Mouse (Mus musculus) liver, embryonic 13.5 days (tissue): Measurements from ENCODE around the gene Arhgef19. TPM values are rescaled to one million over a fixed set of nuclear protein-coding genes. Genes with fewer than 3 reads are reported as not detected.

Experiments
- ATAC-seq: fragments of 200-750 bp; cut with Nextera tagmentation; 2 replicates; pipeline ENCODE4 v1.8.0; 2017; ENCODE audit warnings: low read depth, mild to moderate bottlenecking, moderate number of reproducible peaks, moderate library complexity
- DNase-seq: peaks from one replicate; pipeline ENCODE4 v3.0.0; 2022
- H3K27ac ChIP-seq: fragments of 300-500 bp; sonication (generic); 2 replicates; pipeline ENCODE4 v1.5.1; 2015; ENCODE audit warnings: moderate library complexity, mild to moderate bottlenecking, inconsistent platforms
- H3K27me3 ChIP-seq: fragments of 300-500 bp; sonication (generic); 2 replicates; pipeline ENCODE4 v1.6.1; 2015; ENCODE audit warnings: mild to moderate bottlenecking, inconsistent platforms
- H3K36me3 ChIP-seq: fragments of 300-500 bp; sonication (generic); 2 replicates; pipeline ENCODE4 v1.6.1; 2015; ENCODE audit warnings: mild to moderate bottlenecking, inconsistent platforms
- H3K4me1 ChIP-seq: fragments of 300-500 bp; sonication (generic); replicated peaks from 2 replicates; pipeline ENCODE4 v1.6.1; 2015; ENCODE audit warnings: inconsistent platforms
- H3K4me2 ChIP-seq: fragments of 300-500 bp; sonication (generic); 2 replicates; pipeline ENCODE4 v1.6.1; 2015; ENCODE audit warnings: inconsistent platforms, mild to moderate bottlenecking, moderate library complexity
- H3K4me3 ChIP-seq: fragments of 300-500 bp; sonication (generic); replicated peaks from 2 replicates; pipeline ENCODE4 v1.5.1; 2015; ENCODE audit warnings: mild to moderate bottlenecking, inconsistent platforms
- H3K9ac ChIP-seq: fragments of 300-500 bp; sonication (generic); 2 replicates; pipeline ENCODE4 v1.6.1; 2015; ENCODE audit warnings: mild to moderate bottlenecking, inconsistent platforms
- H3K9me3 ChIP-seq: fragments of 300-500 bp; sonication (generic); replicated peaks from 2 replicates; pipeline ENCODE4 v1.6.1; 2016; ENCODE audit warnings: inconsistent platforms
- WGBS: fragments of 180-500 bp; shearing (Covaris S2); methylation state at CpG from one replicate; pipeline ENCODE4 v1.1.7; 2015; ENCODE audit not compliant: insufficient replicate concordance; 5-methylcytosine and 5-hydroxymethylcytosine counted together
- polyA plus RNA-seq: library from polyadenylated mRNA; unstranded; fragments of >200 nt; fragmentation: Nextera tagmentation; extraction: Ambion mirVana; gene quantifications from 2 replicates; pipeline ENCODE4 v1.2.1, GENCODE M21; 2015

The Arhgef19 gene
- polyA plus RNA-seq, 1 experiment from 2014 or later: 1.0 TPM

DNA sequence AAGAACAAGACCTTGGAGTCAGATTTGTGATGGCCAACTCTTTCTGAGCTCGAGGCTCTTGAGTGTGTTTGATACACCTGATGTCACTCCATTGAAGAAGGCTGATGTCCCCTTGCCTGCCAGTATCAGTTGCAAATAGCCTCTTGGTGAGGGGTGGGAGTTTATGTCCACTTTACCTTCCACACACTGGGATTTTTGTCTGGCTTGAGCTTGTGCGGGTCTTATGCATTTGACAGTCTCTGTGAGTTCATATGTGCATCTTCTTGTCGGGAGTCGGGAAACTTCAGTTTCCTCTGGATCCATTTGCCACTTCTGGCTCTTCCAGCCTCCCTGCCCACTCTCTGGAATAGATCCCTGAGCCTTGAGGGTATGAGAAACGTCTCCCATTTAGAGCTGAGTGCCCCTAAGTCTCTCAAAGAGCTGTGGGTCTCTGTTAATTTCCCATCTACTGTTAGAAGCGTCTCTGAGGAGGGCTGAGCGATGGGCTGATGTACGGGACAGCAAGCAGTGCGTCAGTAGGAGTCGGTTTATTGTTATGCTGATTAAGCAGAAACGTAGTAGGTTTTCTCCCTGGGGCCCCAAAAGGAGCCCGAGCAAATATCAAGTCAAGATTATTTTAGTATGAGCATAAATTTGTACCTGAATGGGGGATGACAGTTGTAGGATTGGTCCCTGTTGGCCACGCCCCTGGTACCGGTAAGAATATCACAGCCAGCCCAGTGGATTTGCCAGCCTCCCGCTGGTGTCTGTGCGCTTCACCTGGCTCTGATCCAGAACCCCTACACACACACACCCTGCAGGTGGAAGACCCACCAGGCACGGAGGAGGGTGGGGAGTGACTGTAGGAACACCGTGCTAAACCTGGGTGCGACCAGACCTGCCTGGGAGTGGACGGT is 559 bp upstream of the Arhgef19 start:
- Histone ChIP-seq H3K9ac (no peak overlapping the region), H3K9me3 (no peaks in the 10 kb centered on the region), H3K4me2 (peak overlapping the region; percentile 67), H3K27ac (no peak overlapping the region), H3K36me3 (no peaks in the 10 kb centered on the region), H3K27me3 (peaks cover 87% of the 10 kb centered on the region), H3K4me3 (peak overlapping the region; percentile 40), H3K4me1 (peaks cover 29% of the 10 kb centered on the region)
- WGBS: 6% methylated on average over 20 of the region's 20 CpGs
- ATAC-seq: no peak
- DNase-seq: no peak

DNA sequence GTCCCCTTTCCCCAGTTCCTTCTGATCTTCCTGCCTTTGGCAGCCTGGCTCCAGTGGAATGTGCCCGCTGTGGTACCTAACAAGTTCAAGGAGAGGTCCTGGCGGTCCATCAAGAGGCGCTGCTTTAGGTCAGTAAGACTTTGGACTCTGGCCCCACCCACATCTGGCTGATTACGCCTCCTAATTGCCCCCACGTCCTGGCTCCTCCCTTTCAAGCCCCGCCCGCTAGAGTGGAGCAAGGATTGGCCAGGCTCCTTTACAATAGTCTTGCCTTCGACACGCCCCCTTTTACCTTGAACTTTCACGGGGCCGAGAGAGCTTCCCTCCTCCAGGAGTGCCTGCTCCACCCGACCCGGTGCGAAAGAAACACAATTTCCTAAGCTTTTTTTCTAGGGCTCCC is 1.3 kb downstream of the Arhgef19 start:
- Histone ChIP-seq H3K27me3 (peaks cover 96% of the 10 kb centered on the region), H3K4me3 (peak overlapping the region; percentile 8; the same call in 1 of the 2 replicates), H3K9ac (no peak overlapping the region), H3K4me1 (peaks cover 29% of the 10 kb centered on the region), H3K4me2 (peak overlapping the region; percentile 67), H3K27ac (no peak overlapping the region), H3K9me3 (no peaks in the 10 kb centered on the region), H3K36me3 (no peaks in the 10 kb centered on the region)
- WGBS: under 1% methylated on average over 14 of the region's 14 CpGs
- ATAC-seq (peak; percentile 49; the same call in 1 of the 2 replicates), DNase-seq (no peak)

DNA sequence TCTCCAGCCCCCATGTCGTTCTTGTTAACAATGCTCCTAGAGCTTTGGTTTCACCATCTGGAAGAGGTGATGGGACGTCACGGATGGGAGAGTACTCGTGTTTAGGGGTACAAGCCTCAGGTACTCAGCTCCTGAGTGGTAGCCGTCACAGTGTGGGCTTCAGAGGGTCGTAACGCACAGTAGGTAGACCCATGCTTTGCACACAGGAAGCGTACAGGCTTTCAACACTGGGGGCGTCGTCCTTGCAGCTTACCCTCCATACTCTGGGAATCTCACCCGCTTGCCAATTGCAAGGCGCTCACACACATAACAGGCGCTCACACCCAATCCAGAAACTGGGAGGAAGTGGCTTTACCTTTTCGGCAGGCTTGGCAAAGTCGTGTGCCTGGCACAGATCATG is 2.6 kb downstream of the Arhgef19 start:
- Histone ChIP-seq H3K36me3 (no peaks in the 10 kb centered on the region), H3K27ac (no peak overlapping the region), H3K9ac (no peak overlapping the region), H3K9me3 (no peaks in the 10 kb centered on the region), H3K4me1 (peaks cover 30% of the 10 kb centered on the region), H3K4me2 (no peak overlapping the region), H3K4me3 (no peak overlapping the region), H3K27me3 (peaks cover 98% of the 10 kb centered on the region)
- ATAC-seq (no peak), DNase-seq (no peak)
- WGBS: 26% methylated on average over 15 of the region's 15 CpGs

DNA sequence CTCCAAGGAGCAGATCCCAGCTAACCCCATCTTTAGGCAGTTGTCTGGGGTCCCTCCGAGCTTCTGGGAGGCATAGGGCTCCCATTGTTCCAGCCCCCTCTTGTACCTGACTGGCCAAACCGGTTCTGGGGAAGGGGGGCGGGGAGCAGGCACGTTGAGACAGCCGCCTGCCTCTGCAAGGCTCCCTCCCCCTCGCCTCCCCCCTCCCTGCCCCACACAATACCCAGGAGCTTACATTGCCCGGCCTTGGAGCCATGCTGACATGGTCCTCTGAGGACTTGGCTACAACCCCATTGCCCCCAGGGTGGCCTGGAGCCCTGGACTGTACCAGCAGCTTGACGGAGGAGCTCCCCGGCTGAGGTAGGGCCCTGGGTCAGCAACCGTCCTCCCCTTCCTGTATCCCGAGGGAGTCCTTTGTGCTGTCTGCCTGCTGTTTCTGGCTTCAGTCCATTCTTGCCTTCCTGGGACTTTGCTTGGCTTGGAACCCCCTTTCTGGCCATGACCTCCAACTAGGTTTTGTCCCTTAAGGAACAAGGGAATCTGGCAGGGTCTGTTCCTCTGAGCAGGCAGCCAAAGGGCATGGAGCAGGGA is 3.4 kb downstream of the Arhgef19 start:
- Histone ChIP-seq H3K27ac (no peak overlapping the region), H3K36me3 (no peaks in the 10 kb centered on the region), H3K9ac (no peak overlapping the region), H3K27me3 (peaks cover 99% of the 10 kb centered on the region), H3K4me3 (no peak overlapping the region), H3K9me3 (no peaks in the 10 kb centered on the region), H3K4me1 (peaks cover 39% of the 10 kb centered on the region), H3K4me2 (no peak overlapping the region)
- ATAC-seq (no peak), DNase-seq (no peak)
- WGBS: 5% methylated on average over 11 of the region's 11 CpGs

DNA sequence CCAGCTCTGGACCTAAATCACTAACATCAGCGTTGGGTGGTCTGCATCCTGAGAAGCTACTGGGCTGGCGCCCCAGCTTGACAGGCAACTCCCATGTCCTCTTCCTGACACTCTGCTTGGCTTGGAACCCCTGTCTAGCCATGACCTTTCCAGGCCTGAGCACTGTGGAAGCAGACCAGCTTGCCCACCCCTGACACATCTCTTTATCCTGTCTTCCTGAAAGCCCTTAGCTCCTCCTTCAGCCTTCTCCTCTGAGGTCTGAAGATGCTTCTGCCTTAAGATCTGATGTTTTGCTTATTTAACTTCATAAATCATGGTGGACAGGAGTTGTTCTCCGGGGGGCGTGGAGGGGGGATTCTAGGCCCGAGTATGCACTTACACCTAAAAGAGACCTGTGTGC is 4.3 kb downstream of the Arhgef19 start:
- H3K36me3 ChIP-seq: no peaks in the 10 kb centered on the region

DNA sequence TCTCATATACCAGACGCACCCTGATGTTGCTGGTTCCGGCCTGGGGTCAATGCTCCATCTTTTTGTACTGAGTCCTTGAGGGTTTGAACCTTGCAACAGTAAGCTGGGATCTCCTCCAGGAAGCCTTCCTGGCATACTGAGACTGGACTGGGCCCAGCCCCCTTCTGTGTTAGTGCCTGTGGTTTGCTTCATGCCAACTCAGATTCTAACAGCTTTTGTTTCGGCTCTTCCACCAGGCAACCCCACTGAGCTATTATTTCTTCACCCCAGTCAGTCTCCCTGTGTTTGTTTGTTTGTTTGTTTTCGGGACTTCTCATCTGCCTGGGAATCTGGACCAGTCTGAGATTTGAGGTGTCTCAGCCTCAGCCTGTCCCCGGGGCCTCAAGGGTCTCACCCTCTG is 5.1 kb downstream of the Arhgef19 start:
- no peak overlapping the region for H3K4me3 ChIP-seq
- WGBS: 39% methylated on average over 5 of the region's 5 CpGs
- no peaks in the 10 kb centered on the region for H3K9me3 ChIP-seq
- DNase-seq (no peak), ATAC-seq (no peak)
- H3K36me3 ChIP-seq: no peaks in the 10 kb centered on the region
- H3K4me1 ChIP-seq: peaks cover 42% of the 10 kb centered on the region
- no peak overlapping the region for H3K27ac ChIP-seq
- no peak overlapping the region for H3K9ac ChIP-seq
- H3K27me3 ChIP-seq: peaks cover 100% of the 10 kb centered on the region
- no peak overlapping the region for H3K4me2 ChIP-seq

More for the DNA sequence above, 4.3 kb downstream of the Arhgef19 start:
- 38% methylated on average over 5 of the region's 5 CpGs for WGBS
- Histone ChIP-seq H3K27me3 (peaks cover 100% of the 10 kb centered on the region), H3K27ac (no peak overlapping the region), H3K9ac (no peak overlapping the region), H3K4me2 (no peak overlapping the region), H3K9me3 (no peaks in the 10 kb centered on the region), H3K4me3 (no peak overlapping the region), H3K4me1 (peaks cover 47% of the 10 kb centered on the region)
- no peak for DNase-seq
- ATAC-seq: no peak

DNA sequence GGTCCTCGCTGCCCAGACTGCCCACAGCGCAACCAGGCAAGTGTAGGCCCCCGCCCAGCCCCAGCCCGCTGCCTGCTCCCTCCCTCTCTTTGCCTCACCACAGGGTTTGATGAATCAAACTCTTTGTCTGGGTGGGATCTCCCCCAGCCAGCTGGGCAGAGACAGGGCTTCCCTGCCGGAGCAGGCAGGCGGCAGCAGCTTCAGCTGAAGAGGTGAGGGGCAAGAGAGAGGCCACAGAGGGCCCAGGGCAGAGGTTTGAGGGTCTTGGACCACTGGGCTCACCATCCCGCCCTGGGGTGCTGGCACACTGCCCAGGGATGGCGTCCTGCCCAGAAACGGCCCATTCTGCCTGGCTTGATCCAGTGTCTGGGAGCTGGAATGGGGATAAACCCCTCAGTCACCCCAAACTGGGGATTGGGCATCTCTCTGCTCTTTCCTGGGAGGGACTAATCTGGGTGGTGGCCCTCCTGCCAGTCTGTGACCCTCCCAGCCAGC is 5.7 kb downstream of the Arhgef19 start:
- Histone ChIP-seq H3K4me2 (no peak overlapping the region), H3K27me3 (peaks cover 99% of the 10 kb centered on the region), H3K27ac (no peak overlapping the region), H3K36me3 (no peaks in the 10 kb centered on the region), H3K4me3 (no peak overlapping the region), H3K9ac (no peak overlapping the region), H3K9me3 (no peaks in the 10 kb centered on the region), H3K4me1 (peaks cover 36% of the 10 kb centered on the region)
- no peak for ATAC-seq
- 39% methylated on average over 8 of the region's 9 CpGs for WGBS
- DNase-seq: no peak

DNA sequence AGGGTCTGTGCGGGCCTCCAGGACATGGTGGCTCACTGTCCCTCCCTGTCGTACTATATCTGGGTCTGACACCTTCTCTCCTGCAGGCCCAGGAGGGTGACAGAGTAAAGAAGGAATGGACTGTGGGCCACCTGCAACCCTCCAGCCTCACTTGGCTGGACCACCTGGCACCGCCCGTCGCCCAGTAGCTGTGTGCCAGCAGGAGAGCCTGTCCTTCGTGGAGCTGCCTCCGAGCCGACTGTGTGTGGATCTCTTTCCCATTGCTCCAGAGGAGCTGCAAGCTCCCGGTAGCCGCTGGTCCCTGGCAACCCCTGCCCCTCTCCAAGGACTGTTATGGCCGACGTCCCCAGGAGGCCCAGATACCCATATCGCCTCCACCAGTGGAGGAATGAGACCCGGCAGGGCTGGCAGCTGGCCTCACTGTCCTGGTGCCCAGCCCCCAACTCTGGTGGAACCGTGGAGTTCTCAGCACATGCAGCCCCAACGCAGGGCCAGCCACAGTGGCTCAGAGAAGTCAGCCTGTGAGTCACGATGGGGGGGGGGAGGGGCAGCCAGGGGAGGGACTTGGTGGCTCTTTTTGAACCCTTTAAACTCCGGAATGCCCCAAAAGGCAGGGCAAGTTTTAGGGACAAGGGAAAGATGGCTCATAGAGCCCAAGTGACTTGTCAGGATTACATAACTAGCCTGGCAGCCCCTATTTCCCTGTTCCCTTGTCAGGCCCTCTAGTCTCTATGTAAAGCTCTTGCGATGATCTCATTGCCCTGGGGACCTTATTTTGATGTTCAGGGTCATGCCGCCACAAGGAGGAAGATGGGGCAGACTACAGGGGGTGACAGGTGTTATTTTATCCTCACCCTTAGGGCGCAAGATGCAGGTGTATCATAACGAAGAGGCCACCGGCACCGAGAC is 7.0 kb downstream of the Arhgef19 start:
- H3K4me3 ChIP-seq: no peak overlapping the region
- no peaks in the 10 kb centered on the region for H3K36me3 ChIP-seq
- H3K9ac ChIP-seq: no peak overlapping the region
- peaks cover 99% of the 10 kb centered on the region for H3K27me3 ChIP-seq
- DNase-seq (no peak), ATAC-seq (no peak)
- 22% methylated on average over 24 of the region's 24 CpGs for WGBS
- no peak overlapping the region for H3K4me2 ChIP-seq
- H3K9me3 ChIP-seq: no peaks in the 10 kb centered on the region
- H3K27ac ChIP-seq: no peak overlapping the region
- peaks cover 26% of the 10 kb centered on the region for H3K4me1 ChIP-seq

DNA sequence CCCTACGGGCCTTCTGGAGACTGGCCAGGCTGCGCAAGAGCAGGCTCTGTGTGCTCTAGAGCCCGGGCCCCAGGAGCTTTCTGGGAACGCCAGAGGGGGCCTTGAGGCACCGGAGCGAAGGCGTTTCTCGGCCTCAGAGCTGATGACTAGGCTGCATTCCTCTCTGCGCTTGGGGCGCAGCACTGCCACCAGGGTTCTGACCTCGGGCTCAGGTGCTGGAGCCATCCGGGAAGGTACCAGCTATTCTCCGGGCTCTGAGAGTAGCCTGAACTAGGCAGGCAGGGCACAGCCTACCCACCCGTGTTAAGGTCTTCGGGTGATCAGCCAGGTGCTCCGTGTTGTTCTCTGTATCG is 7.7 kb downstream of the Arhgef19 start:
- H3K4me3 ChIP-seq: no peak overlapping the region
- DNase-seq (no peak), ATAC-seq (no peak)
- H3K27me3 ChIP-seq: peaks cover 96% of the 10 kb centered on the region
- no peaks in the 10 kb centered on the region for H3K9me3 ChIP-seq
- no peak overlapping the region for H3K27ac ChIP-seq
- H3K9ac ChIP-seq: no peak overlapping the region
- H3K4me1 ChIP-seq: peaks cover 23% of the 10 kb centered on the region
- H3K36me3 ChIP-seq: no peaks in the 10 kb centered on the region
- 8% methylated on average over 17 of the region's 17 CpGs for WGBS
- H3K4me2 ChIP-seq: peak overlapping the region; percentile 57

DNA sequence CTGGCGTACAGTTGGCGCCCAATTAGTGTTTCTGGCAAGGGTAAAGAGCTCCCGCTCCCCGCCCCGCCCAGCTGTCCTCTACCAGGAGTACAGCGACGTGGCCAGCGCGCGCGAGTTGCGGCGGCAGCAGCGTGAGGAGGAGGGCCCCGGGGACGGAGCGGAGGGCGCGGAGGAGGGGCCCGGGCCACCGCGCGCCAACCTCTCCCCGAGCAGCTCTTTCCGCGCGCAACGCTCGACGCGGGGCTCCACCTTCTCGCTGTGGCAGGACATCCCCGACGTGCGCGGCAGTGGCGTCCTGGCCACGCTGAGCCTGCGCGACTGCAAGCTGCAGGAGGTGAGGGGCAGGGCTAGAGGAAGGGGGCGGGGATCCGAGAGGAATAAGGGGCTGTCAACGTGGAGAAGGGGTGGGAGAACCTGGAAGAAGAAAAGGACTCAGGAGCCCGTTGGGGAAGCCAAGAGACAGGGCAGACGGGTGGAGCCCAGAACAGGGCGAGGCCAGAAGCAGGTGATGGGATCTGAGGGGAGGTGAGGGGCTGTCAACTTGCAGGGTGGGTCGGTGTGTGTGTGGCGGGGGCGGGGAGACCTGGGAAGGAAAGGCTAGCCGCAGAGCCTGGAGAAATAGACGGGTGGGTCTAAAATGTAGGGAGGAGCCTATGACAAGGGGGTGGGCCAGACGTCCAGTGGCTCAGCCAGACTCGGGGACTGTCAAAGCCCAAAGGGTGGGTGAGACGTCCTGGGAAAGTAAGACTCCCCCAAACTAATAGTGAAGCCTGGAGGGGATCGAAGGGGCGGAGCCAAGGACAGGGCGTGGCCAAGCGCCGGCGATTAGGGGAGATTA is 8.7 kb downstream of the Arhgef19 start:
- WGBS: 1% methylated on average over 58 of the region's 60 CpGs
- Histone ChIP-seq H3K4me1 (peaks cover 20% of the 10 kb centered on the region), H3K27ac (no peak overlapping the region), H3K4me3 (peak overlapping the region; percentile 40), H3K9ac (peak overlapping the region; percentile 17; the same call in 1 of the 2 replicates), H3K27me3 (peaks cover 86% of the 10 kb centered on the region), H3K9me3 (no peaks in the 10 kb centered on the region), H3K36me3 (no peaks in the 10 kb centered on the region), H3K4me2 (peak overlapping the region; percentile 57)
- no peak for DNase-seq
- peak; percentile 25; the same call in 1 of the 2 replicates for ATAC-seq
